Mouse (Mus musculus) liver, embryonic 14.5 days (tissue): ENCODE measurements around the gene Myl4. TPM values are rescaled to one million over a fixed set of nuclear protein-coding genes. Genes with fewer than 3 reads are reported as not detected.

Experiments used
- ATAC-seq: fragments of 200-750 bp; cut with Nextera tagmentation; 2 replicates; pipeline ENCODE4 v1.8.0; 2017; ENCODE audit warnings: moderate number of reproducible peaks, mild to moderate bottlenecking, moderate library complexity; ENCODE audit not compliant: insufficient read depth
- DNase-seq, 3 experiments: peaks; one replicate each; pipeline ENCODE4 v3.0.0-alpha.2; 2012 to 2013; ENCODE audit warnings: low read depth in 3 of 3, low spot score in 3 of 3
- H3K27ac ChIP-seq: fragments of 300-500 bp; sonication (generic); 2 replicates; pipeline ENCODE4 v1.5.1; 2014; ENCODE audit warnings: moderate library complexity, mild to moderate bottlenecking, control low read depth, inconsistent platforms
- H3K27me3 ChIP-seq: fragments of 300-500 bp; sonication (generic); 2 replicates; pipeline ENCODE4 v1.6.1; 2014; ENCODE audit warnings: mild to moderate bottlenecking, low read length, moderate library complexity; ENCODE audit not compliant: control insufficient read depth, insufficient read depth
- H3K36me3 ChIP-seq: fragments of 300-500 bp; sonication (generic); replicated peaks from 2 replicates; pipeline ENCODE4 v1.6.1; 2014; ENCODE audit warnings: low read depth; ENCODE audit not compliant: control insufficient read depth, insufficient read depth
- H3K4me1 ChIP-seq, 2 experiments: fragments of 200-500 bp in 1 of 2; fragments of 300-500 bp in 1 of 2; sonication (generic) in 1 of 2; replicated peaks; 2 replicates each; pipeline ENCODE4 v1.6.1; 2012 to 2014; ENCODE audit warnings: antibody characterized with exemption in 1 of 2, inconsistent platforms in 1 of 2, low read length in 1 of 2; ENCODE audit not compliant: control insufficient read depth in 2 of 2, insufficient read depth in 2 of 2
- H3K4me2 ChIP-seq: fragments of 300-500 bp; sonication (generic); 2 replicates; pipeline ENCODE4 v1.6.1; 2014; ENCODE audit warnings: low read depth, mild to moderate bottlenecking, control low read depth, moderate library complexity
- H3K4me3 ChIP-seq, 2 experiments: fragments of 200-500 bp in 1 of 2; fragments of 300-500 bp in 1 of 2; sonication (generic) in 1 of 2; 2 replicates each; pipeline ENCODE4 v1.5.1; 2012 to 2014; ENCODE audit warnings: low read depth in 2 of 2, low read length in 2 of 2, mild to moderate bottlenecking in 2 of 2, control low read depth in 1 of 2, inconsistent platforms in 1 of 2, moderate library complexity in 1 of 2; ENCODE audit not compliant: insufficient read depth in 1 of 2
- H3K9ac ChIP-seq: fragments of 300-500 bp; sonication (generic); replicated peaks from 2 replicates; pipeline ENCODE4 v1.6.1; 2014; ENCODE audit warnings: mild to moderate bottlenecking, control low read depth, moderate library complexity
- H3K9me3 ChIP-seq: fragments of 300-500 bp; sonication (generic); 2 replicates; pipeline ENCODE4 v1.6.1; 2016; ENCODE audit warnings: low read length, mixed read lengths; ENCODE audit not compliant: control insufficient read depth
- CTCF ChIP-seq: IDR thresholded peaks from 2 replicates; pipeline ENCODE4 v1.5.1; 2016; ENCODE audit warnings: antibody characterized with exemption, low read depth, control low read depth
- EP300 ChIP-seq: IDR thresholded peaks from 2 replicates; pipeline ENCODE4 v1.6.1; 2016; ENCODE audit warnings: antibody characterized with exemption, low read depth
- WGBS: fragments of 180-500 bp; shearing (Covaris S2); extraction: QIAGEN DNeasy Blood & Tissue Kit; methylation state at CpG from one replicate; pipeline ENCODE4 v1.1.7; 2014; ENCODE audit not compliant: insufficient replicate concordance; 5-methylcytosine and 5-hydroxymethylcytosine counted together
- polyA plus RNA-seq, 2 experiments: library from polyadenylated mRNA; depleted of rRNA in 1 of 2; stranded (reverse) in 1 of 2; unstranded in 1 of 2; fragments of >200 nt; fragmentation: Nextera tagmentation in 1 of 2; extraction: Ambion mirVana in 1 of 2; gene quantifications; 2 replicates each; pipeline versions ENCODE4 v1.2.1 to v1.2.3; 2012 to 2014

The Myl4 gene
- polyA plus RNA-seq, 2 experiments: 0.50 to 0.51 TPM

GRCm38 (mm10) chr11:104587904-104588303 is 37.4 kb downstream of the Myl4 start:
- Histone ChIP-seq H3K9ac (no peak overlapping the region), H3K4me2 (no peak overlapping the region), H3K36me3 (no peaks in the 10 kb centered on the region), H3K27ac (no peak overlapping the region), H3K9me3 (no peaks in the 10 kb centered on the region), H3K4me3 (no peak overlapping the region), H3K27me3 (no peaks in the 10 kb centered on the region), H3K4me1 (no peaks in the 10 kb centered on the region)
- WGBS: 84% methylated on average over 9 of the region's 9 CpGs
- ATAC-seq (no peak), DNase-seq (no peak)
- TF ChIP-seq CTCF (no peak), EP300 (no peak)

GRCm38 (mm10) chr11:104588513-104588912 is 38.0 kb downstream of the Myl4 start:
- Histone ChIP-seq H3K36me3 (no peaks in the 10 kb centered on the region), H3K9ac (no peak overlapping the region), H3K4me3 (no peak overlapping the region), H3K4me2 (no peak overlapping the region), H3K9me3 (no peaks in the 10 kb centered on the region), H3K4me1 (no peaks in the 10 kb centered on the region), H3K27ac (no peak overlapping the region), H3K27me3 (no peaks in the 10 kb centered on the region)
- no peak for TF ChIP-seq EP300
- TF ChIP-seq CTCF: no peak
- ATAC-seq (no peak), DNase-seq (no peak)
- whole genome bisulfite sequencing: 63% methylated on average over 2 of the region's 2 CpGs

- ATAC-seq (no peak), DNase-seq (no peak)
- no peak overlapping the region for H3K27ac ChIP-seq
- no peak for TF ChIP-seq CTCF
- no peak for TF ChIP-seq EP300
- no peaks in the 10 kb centered on the region for H3K4me1 ChIP-seq
- H3K4me3 ChIP-seq: no peak overlapping the region
- no peak overlapping the region for H3K9ac ChIP-seq
- no peak overlapping the region for H3K4me2 ChIP-seq
- 68% methylated on average over 1 of the region's 1 CpGs for WGBS
- H3K27me3 ChIP-seq: no peaks in the 10 kb centered on the region
- no peaks in the 10 kb centered on the region for H3K36me3 ChIP-seq
- H3K9me3 ChIP-seq: no peaks in the 10 kb centered on the region
Observed at GRCm38 (mm10) chr11:104589570-104589969, 39.1 kb downstream of the Myl4 start.

GRCm38 (mm10) chr11:104590148-104590547 is 39.7 kb downstream of the Myl4 start:
- H3K27me3 ChIP-seq: no peaks in the 10 kb centered on the region
- H3K27ac ChIP-seq: no peak overlapping the region
- H3K36me3 ChIP-seq: no peaks in the 10 kb centered on the region
- ATAC-seq (peak; percentile 59; the same call in 1 of the 2 replicates), DNase-seq (peak; percentile 45 to 52 (median 45))
- H3K4me1 ChIP-seq: no peaks in the 10 kb centered on the region; a peak in 1 of 4 replicates
- no peak overlapping the region for H3K9ac ChIP-seq
- no peaks in the 10 kb centered on the region for H3K9me3 ChIP-seq
- no peak overlapping the region for H3K4me3 ChIP-seq
- TF ChIP-seq EP300 (no peak), CTCF (peak; percentile 96)
- H3K4me2 ChIP-seq: no peak overlapping the region
- 1% methylated on average over 8 of the region's 8 CpGs for WGBS

- Histone ChIP-seq H3K36me3 (no peaks in the 10 kb centered on the region), H3K27ac (no peak overlapping the region), H3K27me3 (no peaks in the 10 kb centered on the region), H3K4me1 (no peaks in the 10 kb centered on the region; a peak in 1 of 4 replicates), H3K4me3 (no peak overlapping the region), H3K9ac (no peak overlapping the region), H3K9me3 (no peaks in the 10 kb centered on the region), H3K4me2 (no peak overlapping the region)
- DNase-seq (no peak), ATAC-seq (no peak)
- no peak for TF ChIP-seq EP300
- no peak for TF ChIP-seq CTCF
- 61% methylated on average over 13 of the region's 13 CpGs for WGBS
Observed at GRCm38 (mm10) chr11:104592066-104592835, 41.8 kb downstream of the Myl4 start.
